8 mouse cellular contexts compared by ENCODE assay signal in the genomic region with DNA sequence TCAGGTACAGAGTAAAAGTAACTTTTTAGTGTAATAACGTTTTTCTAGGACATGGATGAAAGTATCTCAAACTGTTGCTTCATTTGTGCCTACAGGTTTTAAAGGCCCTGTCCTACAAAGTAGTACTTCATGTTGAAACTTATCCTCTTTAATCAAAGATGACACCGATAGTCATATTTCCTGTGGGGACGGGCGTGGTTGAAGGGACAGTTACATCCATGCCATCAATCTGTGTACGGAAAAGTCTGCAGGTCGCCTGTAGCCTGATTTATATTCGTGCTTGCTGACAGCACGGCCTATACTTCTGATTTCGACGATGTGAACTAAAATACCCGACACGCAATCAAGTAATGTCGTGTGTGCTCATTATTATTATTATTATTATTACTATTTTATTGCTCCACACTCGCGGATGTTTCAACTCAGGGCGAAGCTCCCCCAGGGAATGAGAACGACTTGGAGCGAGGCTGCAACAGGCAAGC. TPM values are rescaled to one million over a fixed set of nuclear protein-coding genes. Genes with fewer than 3 reads are reported as not detected.
DNase-seq lines count a peak whose midpoint lies in the region; ATAC-seq lines count a peak whose summit lies in the region.

No protein-coding gene starts in this region.

- peak overlapping the region; percentile 67 for H3K4me2 ChIP-seq in midbrain, embryonic 16.5 days (ENCODE audit: low read length)

- no peaks in the 10 kb centered on the region; the same call in 1 of the 2 replicates for H3K27me3 ChIP-seq in midbrain, embryonic 16.5 days (ENCODE audit: control insufficient read depth, insufficient read depth, low read depth, low read length)

- DNase-seq in adrenal gland, adult (ENCODE audit: inconsistent age in 2 of 2, low spot score in 1 of 2), result peak; percentile 19 to 72
- no peak for DNase-seq in adrenal gland, postnatal 25 days
- DNase-seq in 3T3-L1 (ENCODE audit: low read depth, low spot score), result peak; percentile 55
- DNase-seq in fat pad, adult 2 months (ENCODE audit: extremely low read depth, low read depth, low spot score), result peak; percentile 23
- peak; percentile 31 for DNase-seq in kidney, postnatal 10 days
- no peak for DNase-seq in cerebellum, adult 8-10 months

- H3K27ac ChIP-seq in midbrain, embryonic 16.5 days (ENCODE audit: low read length), result no peak overlapping the region; the same call in 1 of the 2 replicates

- no peaks in the 10 kb centered on the region for H3K36me3 ChIP-seq in midbrain, embryonic 16.5 days (ENCODE audit: control insufficient read depth, insufficient read depth, low read length)

- no peak; the same call in 1 of the 2 replicates for ATAC-seq in midbrain, embryonic 16.5 days
- no peak for ATAC-seq in granulocyte monocyte progenitor cell, adult 5-6 weeks (replicated peaks; ENCODE audit: poor library complexity, severe bottlenecking)

- peaks cover 3% of the 10 kb centered on the region; the same call in 1 of the 2 replicates for H3K4me1 ChIP-seq in midbrain, embryonic 16.5 days (ENCODE audit: control insufficient read depth, insufficient read depth, low read length)

- no peaks in the 10 kb centered on the region for H3K9me3 ChIP-seq in midbrain, embryonic 16.5 days (replicated peaks; ENCODE audit: control insufficient read depth, low read length, poor library complexity, severe bottlenecking)

- peak overlapping the region; percentile 69 for H3K9ac ChIP-seq in midbrain, embryonic 16.5 days (ENCODE audit: low read depth, low read length)

- peak overlapping the region; percentile 85 for H3K4me3 ChIP-seq in midbrain, embryonic 16.5 days (ENCODE audit: low read depth, low read length)

- under 1% methylated on average over 18 of the region's 18 CpGs for WGBS in midbrain, embryonic 16.5 days

RNA-seq across cellular contexts. Expression of a gene that starts 0.8 kb away (rescaled TPM):
- total RNA-seq in adrenal gland, postnatal 25 days (2021), result 32.9 and 40.0 TPM in 2 replicates
- polyA plus RNA-seq in midbrain, embryonic 16.5 days (2015; fragmentation: Nextera tagmentation; extraction: Ambion mirVana), result 9.8 and 10.3 TPM in 2 replicates
- total RNA-seq in granulocyte monocyte progenitor cell, adult 5-6 weeks (2014; fragmentation: Nextera tagmentation), result 44.2 and 52.7 TPM in 2 replicates
- total RNA-seq in granulocyte monocyte progenitor cell, adult 5-6 weeks (2017), result 49.8 and 51.1 TPM in 2 replicates

RNA-seq across cellular contexts. Expression of a gene that starts 31.9 kb away (rescaled TPM):
- 4.5 and 7.0 TPM in 2 replicates for total RNA-seq in adrenal gland, postnatal 25 days (2021)
- 27.3 and 28.8 TPM in 2 replicates for polyA plus RNA-seq in midbrain, embryonic 16.5 days (2015; fragmentation: Nextera tagmentation; extraction: Ambion mirVana)
- 1.1 and 4.3 TPM in 2 replicates for total RNA-seq in granulocyte monocyte progenitor cell, adult 5-6 weeks (2014; fragmentation: Nextera tagmentation)
- total RNA-seq in granulocyte monocyte progenitor cell, adult 5-6 weeks (2017), result 0.21 and 1.6 TPM in 2 replicates

Comparison
In these comparisons a context has a peak if more than half of its experiments do, and no peak if none do; other contexts are left out.
1. DNase-seq: peak in adrenal gland, adult (2 of 2), 3T3-L1 (single experiment), fat pad, adult 2 months (single experiment) and kidney, postnatal 10 days (single experiment); none in adrenal gland, postnatal 25 days (single experiment) and cerebellum, adult 8-10 months (single experiment).